Mouse (Mus musculus): ENCODE results near the gene Sgk1. TPM values are rescaled to one million over a fixed set of nuclear protein-coding genes. Genes with fewer than 3 reads are reported as not detected.

The Sgk1 gene
- 118 and 162 TPM in 2 replicates for polyA plus RNA-seq (2015; fragmentation: Nextera tagmentation; extraction: Ambion mirVana)

DNA sequence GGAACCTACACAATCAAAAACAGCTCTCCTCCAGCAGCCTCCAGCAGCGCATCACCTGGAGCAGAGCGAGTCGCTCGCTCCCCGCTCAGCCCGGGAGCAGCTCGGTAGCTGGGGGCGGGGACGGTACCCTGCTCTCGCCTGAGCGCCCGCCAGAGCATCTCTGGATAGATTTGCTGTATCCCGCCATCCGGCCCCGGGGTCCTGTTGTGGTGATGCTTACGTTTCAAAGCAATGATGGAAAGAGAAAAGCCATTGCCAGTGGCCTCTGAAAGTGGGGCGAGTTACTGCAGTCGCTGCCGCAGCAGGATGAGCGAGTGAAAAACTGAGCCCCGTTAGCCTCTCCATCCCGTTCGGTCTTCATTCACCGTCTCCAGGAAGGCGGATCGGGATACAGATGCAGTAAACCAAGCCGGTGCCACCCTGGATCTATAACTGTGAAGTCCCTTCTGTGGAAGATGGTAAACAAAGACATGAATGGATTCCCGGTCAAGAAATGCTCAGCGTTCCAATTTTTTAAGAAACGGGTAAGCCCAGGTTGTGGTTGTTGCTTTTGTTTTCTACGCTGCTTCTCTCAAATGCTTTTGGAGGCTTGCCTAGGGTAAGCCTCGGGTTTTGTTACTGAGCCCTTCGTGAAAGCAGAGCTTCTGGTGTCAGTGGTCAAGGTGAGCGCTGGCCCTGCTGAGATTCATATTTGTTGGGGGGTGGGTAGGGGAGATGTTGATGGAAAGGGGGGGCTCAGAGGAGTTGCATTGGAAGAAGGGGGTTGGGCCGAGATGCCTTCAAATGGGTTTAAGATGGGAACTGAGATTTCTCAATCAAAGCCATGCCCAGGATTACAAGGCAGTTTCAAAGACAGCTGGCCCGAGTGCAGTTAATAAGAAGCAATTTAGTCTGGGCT is at the start of gene Sgk1:
Sgk1 (plus strand) TSS at position 1 of the 898 bp plus-strand sequence.
- WGBS = 5% methylated on average over 36 of the region's 36 CpGs
- Histone ChIP-seq H3K27me3 (replicated peaks; ENCODE audit: control insufficient read depth, insufficient read depth, low read length) (no peaks in the 10 kb centered on the region; the same call in 1 of the 2 replicates), H3K27ac (ENCODE audit: low read depth, low read length) (no peak within 1 kb of the TSS), H3K4me2 (replicated peaks; ENCODE audit: low read depth) (peak within 1 kb of the TSS; percentile 67), H3K4me3 (ENCODE audit: low read depth, low read length) (peak within 1 kb of the TSS; percentile 38), H3K9ac (ENCODE audit: low read depth, low read length) (0 out of 2 replicates have a peak within 1 kb of the TSS, but pooled peaks have one; percentile 12), H3K9me3 (ENCODE audit: control insufficient read depth) (no peaks in the 10 kb centered on the region), H3K36me3 (ENCODE audit: control insufficient read depth, insufficient read depth) (no peaks in the 10 kb centered on the region), H3K4me1 (replicated peaks; ENCODE audit: control insufficient read depth, insufficient read depth, low read length) (0 out of 2 replicates have a peak, but pooled peaks cover 5% of the 10 kb centered on the region)
- ATAC-seq = no peak
- TF ChIP-seq CTCF (IDR thresholded peaks at IDR 0.05; ENCODE audit: low read depth) = no peak

DNA sequence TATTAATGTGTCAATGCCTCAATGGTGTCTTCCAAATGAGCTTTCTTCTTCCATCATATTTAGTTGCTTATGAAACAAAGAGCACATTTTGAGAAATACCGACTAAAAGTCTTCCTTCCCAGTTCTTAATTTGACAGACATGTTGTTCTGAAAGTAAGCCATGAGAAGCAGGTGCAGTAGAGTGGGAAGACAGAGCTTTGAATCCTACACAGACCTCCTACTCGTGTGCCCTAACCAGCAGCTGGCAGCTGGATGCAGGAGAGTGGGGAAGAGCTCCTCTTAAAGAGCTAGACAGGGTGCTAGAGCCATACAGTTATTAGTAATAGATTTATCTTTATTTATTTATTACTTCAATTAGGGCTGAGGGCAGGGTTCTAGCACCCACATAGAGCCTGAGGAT is 49.7 kb upstream of the Sgk1 start:
- Histone ChIP-seq H3K36me3 (ENCODE audit: control insufficient read depth, insufficient read depth) (no peaks in the 10 kb centered on the region), H3K4me1 (replicated peaks; ENCODE audit: control insufficient read depth, insufficient read depth, low read length) (no peaks in the 10 kb centered on the region), H3K27ac (ENCODE audit: low read depth, low read length) (no peak overlapping the region), H3K27me3 (replicated peaks; ENCODE audit: control insufficient read depth, insufficient read depth, low read length) (no peaks in the 10 kb centered on the region), H3K4me3 (ENCODE audit: low read depth, low read length) (no peak overlapping the region), H3K9ac (ENCODE audit: low read depth, low read length) (no peak overlapping the region), H3K9me3 (ENCODE audit: control insufficient read depth) (no peaks in the 10 kb centered on the region), H3K4me2 (replicated peaks; ENCODE audit: low read depth) (no peak overlapping the region)
- TF ChIP-seq CTCF (IDR thresholded peaks at IDR 0.05; ENCODE audit: low read depth) = no peak
- 77% methylated on average over 2 of the region's 2 CpGs for WGBS
- no peak for ATAC-seq

DNA sequence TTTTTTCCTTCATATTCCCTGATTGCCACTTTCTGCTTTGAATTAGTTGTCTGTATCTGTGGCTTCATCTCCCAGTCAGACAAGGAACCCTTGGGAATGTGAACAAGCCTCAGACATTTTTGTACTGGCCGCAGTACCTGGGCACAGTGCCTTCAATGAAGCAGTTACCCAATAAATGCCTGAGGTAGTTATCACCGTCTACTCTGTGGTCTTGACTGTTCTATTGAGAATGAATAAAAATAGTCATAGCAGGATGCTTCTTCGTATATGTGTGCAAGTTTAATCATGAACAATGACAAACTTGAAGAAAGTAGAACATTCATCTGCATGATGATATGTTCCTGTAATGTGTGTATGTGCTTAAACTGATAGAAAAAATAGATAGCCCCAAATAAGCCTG is 48.2 kb upstream of the Sgk1 start:
- 96% methylated on average over 3 of the region's 3 CpGs for WGBS

DNA sequence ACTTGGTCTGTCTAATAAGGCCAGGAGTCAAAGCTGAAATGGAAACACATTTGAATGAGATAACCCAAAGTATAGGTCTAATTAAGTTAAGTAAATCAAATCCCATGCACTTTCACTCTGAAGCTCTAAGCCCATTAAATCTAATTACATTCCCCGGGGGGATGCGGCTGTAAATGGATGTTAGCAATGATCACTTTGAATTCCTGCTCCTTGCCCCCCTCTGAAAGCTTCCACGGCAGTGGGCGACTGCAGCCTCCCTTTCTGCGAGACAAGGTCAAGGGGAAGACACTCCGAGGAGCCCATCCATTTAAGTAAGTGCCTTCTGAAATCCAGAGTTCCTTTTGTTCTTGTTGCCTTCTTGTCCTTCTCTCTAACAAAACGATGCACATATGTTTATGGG is 46.9 kb upstream of the Sgk1 start:
- H3K27ac ChIP-seq (ENCODE audit: low read depth, low read length) = no peak overlapping the region
- no peak overlapping the region for H3K4me3 ChIP-seq (ENCODE audit: low read depth, low read length)
- no peaks in the 10 kb centered on the region for H3K4me1 ChIP-seq (replicated peaks; ENCODE audit: control insufficient read depth, insufficient read depth, low read length)
- no peaks in the 10 kb centered on the region for H3K27me3 ChIP-seq (replicated peaks; ENCODE audit: control insufficient read depth, insufficient read depth, low read length)
- no peak for ATAC-seq
- 82% methylated on average over 7 of the region's 7 CpGs for WGBS
- TF ChIP-seq CTCF (IDR thresholded peaks at IDR 0.05; ENCODE audit: low read depth) = no peak
- no peaks in the 10 kb centered on the region for H3K9me3 ChIP-seq (ENCODE audit: control insufficient read depth)
- H3K4me2 ChIP-seq (replicated peaks; ENCODE audit: low read depth) = no peak overlapping the region
- no peaks in the 10 kb centered on the region for H3K36me3 ChIP-seq (ENCODE audit: control insufficient read depth, insufficient read depth)
- no peak overlapping the region for H3K9ac ChIP-seq (ENCODE audit: low read depth, low read length)

More for the DNA sequence above, 48.2 kb upstream of the Sgk1 start:
- Histone ChIP-seq H3K27me3 (replicated peaks; ENCODE audit: control insufficient read depth, insufficient read depth, low read length) (no peaks in the 10 kb centered on the region), H3K9me3 (ENCODE audit: control insufficient read depth) (no peaks in the 10 kb centered on the region), H3K4me3 (ENCODE audit: low read depth, low read length) (no peak overlapping the region), H3K4me2 (replicated peaks; ENCODE audit: low read depth) (no peak overlapping the region), H3K4me1 (replicated peaks; ENCODE audit: control insufficient read depth, insufficient read depth, low read length) (no peaks in the 10 kb centered on the region), H3K36me3 (ENCODE audit: control insufficient read depth, insufficient read depth) (no peaks in the 10 kb centered on the region), H3K9ac (ENCODE audit: low read depth, low read length) (no peak overlapping the region), H3K27ac (ENCODE audit: low read depth, low read length) (no peak overlapping the region)
- no peak for TF ChIP-seq CTCF (IDR thresholded peaks at IDR 0.05; ENCODE audit: low read depth)
- no peak for ATAC-seq

DNA sequence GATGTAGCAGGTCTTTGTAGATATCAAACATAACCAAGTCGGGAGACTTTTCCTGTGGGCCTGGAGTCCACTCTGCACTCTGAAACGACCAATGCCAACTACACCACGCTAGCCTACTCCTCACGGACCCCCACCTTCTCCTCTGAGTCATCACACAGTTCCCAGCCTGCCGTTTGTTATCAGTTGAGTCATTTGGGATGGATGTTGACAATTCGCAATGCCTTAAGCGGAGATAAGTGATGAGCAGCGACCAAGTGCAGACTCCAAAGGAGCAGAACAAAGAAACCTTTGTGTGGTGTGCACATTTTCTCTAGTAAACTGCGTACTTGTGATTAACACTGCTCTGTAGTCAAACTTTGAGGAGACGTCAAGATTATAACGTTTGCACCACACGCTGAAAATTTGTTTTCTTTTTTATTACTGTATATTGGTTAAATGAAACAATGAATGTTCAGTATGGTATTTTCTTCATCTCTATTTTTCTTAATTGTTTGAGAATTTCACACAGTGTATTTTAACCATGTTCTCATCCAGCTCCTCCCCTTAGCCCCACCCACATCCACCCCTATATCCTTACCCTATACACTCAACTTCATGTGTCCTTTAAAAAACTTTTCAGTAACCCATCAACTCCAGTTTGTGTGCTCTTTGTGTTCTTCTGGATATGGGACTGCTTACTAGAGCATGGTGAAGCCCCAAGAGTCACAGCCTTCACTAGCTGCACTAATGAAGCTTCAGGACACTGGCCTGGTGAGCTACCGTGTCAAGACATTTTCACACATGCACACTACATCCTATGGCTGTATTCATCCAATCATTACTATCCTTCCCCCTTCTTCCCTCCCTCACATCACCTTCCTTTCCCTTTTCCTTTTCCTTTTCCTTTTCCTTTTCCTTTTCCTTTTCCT is 42.5 kb upstream of the Sgk1 start:
- no peak for ATAC-seq
- H3K27ac ChIP-seq (ENCODE audit: low read depth, low read length) = no peak overlapping the region
- no peak overlapping the region for H3K4me2 ChIP-seq (replicated peaks; ENCODE audit: low read depth)
- no peak for TF ChIP-seq CTCF (IDR thresholded peaks at IDR 0.05; ENCODE audit: low read depth)
- H3K36me3 ChIP-seq (ENCODE audit: control insufficient read depth, insufficient read depth) = no peaks in the 10 kb centered on the region
- no peaks in the 10 kb centered on the region for H3K27me3 ChIP-seq (replicated peaks; ENCODE audit: control insufficient read depth, insufficient read depth, low read length)
- no peak overlapping the region for H3K4me3 ChIP-seq (ENCODE audit: low read depth, low read length)
- no peaks in the 10 kb centered on the region for H3K9me3 ChIP-seq (ENCODE audit: control insufficient read depth)
- 28% methylated on average over 13 of the region's 13 CpGs for WGBS
- H3K4me1 ChIP-seq (replicated peaks; ENCODE audit: control insufficient read depth, insufficient read depth, low read length) = no peaks in the 10 kb centered on the region
- no peak overlapping the region for H3K9ac ChIP-seq (ENCODE audit: low read depth, low read length)

DNA sequence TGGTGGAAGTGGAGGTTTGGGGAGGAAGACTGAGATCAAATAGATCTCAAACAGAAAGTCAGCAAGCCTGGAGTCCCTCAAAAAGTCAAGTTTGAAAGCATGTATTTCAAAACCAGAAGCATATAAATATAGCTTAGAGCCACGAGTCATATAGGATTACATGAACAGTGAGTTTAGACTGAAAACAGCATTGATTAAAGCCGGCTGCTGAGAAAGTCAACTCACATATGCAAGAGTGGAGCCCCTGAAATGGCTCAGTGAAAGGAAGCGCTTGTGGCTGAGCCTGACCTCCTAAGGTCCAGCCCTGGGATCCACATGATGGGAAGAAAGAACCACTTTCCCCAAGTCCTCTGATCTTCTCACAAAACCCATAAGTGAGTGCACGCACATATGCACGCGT is 38.7 kb upstream of the Sgk1 start:
- no peak for TF ChIP-seq CTCF (IDR thresholded peaks at IDR 0.05; ENCODE audit: low read depth)

More for the DNA sequence above, 38.7 kb upstream of the Sgk1 start:
- H3K4me1 ChIP-seq (replicated peaks; ENCODE audit: control insufficient read depth, insufficient read depth, low read length) = no peaks in the 10 kb centered on the region
- H3K4me2 ChIP-seq (replicated peaks; ENCODE audit: low read depth) = no peak overlapping the region
- no peaks in the 10 kb centered on the region for H3K9me3 ChIP-seq (ENCODE audit: control insufficient read depth)
- H3K27me3 ChIP-seq (replicated peaks; ENCODE audit: control insufficient read depth, insufficient read depth, low read length) = no peaks in the 10 kb centered on the region
- 84% methylated on average over 6 of the region's 6 CpGs for WGBS
- H3K36me3 ChIP-seq (ENCODE audit: control insufficient read depth, insufficient read depth) = no peaks in the 10 kb centered on the region
- H3K4me3 ChIP-seq (ENCODE audit: low read depth, low read length) = no peak overlapping the region
- H3K27ac ChIP-seq (ENCODE audit: low read depth, low read length) = no peak overlapping the region
- ATAC-seq = no peak
- no peak overlapping the region for H3K9ac ChIP-seq (ENCODE audit: low read depth, low read length)

Data from intestine, postnatal 0 days (tissue).